Mouse (Mus musculus) adrenal gland (tissue): ENCODE measurements around the gene Lrrc36.

ENCODE experiments used
- intact Hi-C: fragments of 180-260 bp; cut with DNase I; formaldehyde crosslinking; loops from one replicate; pipeline ENCODE4 v1.15.1; 2025

The Lrrc36 gene

DNA sequence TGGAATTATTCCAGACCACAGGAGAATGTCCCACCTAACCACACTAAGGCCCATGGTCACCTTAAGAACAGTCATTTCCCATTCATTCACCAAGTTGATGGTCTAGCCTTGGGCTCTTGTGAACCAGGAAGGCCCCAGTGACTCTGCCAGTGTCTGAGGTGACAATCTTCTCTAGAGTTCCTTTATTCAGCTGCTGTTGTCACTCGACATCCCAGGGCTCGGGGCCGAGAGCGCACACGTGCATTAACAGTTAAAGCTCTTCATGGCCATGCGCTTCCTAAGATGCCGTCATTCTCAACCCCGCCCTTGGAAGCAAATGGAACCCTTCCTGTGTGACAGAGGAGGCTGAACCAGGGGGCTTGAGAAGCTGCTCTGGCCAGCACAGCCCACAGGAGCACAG, 68.8 kb downstream of the Lrrc36 start:
- intact Hi-C loops: loop anchor here (5.0 kb wide), 1 partner anchor 70 kb away; no protein-coding TSS in a partner anchor

- intact Hi-C loops: loop anchor here (5.0 kb wide), 1 partner anchor 69 kb away; no protein-coding TSS in a partner anchor
These were observed 70.0 kb downstream of the Lrrc36 start for GRCm38 (mm10) chr8:105483212-105484029.

DNA sequence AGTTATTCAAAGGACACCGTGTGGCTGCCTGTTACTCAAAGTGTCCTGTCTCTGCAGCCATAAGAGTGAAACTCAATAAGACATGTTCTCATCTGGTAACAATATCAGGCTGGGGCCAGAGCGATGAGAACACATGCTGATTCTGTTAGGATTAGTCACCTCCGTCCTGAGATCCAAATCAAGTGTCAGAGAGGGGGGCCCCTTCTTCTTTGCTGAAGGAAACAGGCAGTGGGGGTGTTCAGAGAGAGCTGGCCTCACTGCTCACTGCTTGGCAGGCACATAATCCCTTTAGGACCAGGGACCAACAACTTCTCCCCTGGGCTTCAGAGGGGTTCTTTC, 70.6 kb downstream of the Lrrc36 start:
- intact Hi-C loops: loop anchor here (5.0 kb wide), 1 partner anchor 68 kb away; no protein-coding TSS in a partner anchor

- intact Hi-C loops: loop anchor here (5.0 kb wide), 1 partner anchor 68 kb away; no protein-coding TSS in a partner anchor
These were observed 71.0 kb downstream of the Lrrc36 start for GRCm38 (mm10) chr8:105484392-105484791.

GRCm38 (mm10) chr8:105488082-105488481, 74.7 kb downstream of the Lrrc36 start:
- intact Hi-C loops: no loop called here

- intact Hi-C loops: no loop called here
These were observed 75.9 kb downstream of the Lrrc36 start for GRCm38 (mm10) chr8:105489281-105489680.

- intact Hi-C loops: no loop called here
These were observed 80.1 kb downstream of the Lrrc36 start for GRCm38 (mm10) chr8:105493495-105493894.

DNA sequence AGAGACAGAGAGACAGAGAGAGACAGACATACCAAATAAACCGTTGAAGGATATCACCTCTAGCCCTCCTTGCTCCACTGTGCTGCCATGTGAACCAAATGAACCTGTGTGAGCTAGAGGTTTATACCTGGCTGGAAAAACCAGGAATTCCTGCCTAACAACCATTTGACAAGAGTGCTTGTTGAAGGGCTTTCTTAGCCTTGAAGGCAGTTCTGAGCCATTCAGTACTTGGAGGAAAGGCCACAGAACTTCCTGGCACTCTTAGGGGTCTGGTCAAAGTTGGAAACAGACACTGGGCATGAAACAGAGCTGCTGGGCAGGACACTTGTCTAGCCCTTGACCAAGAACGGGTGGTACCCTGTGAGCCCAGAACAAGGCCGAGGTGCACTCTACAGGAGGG, 81.2 kb downstream of the Lrrc36 start:
- intact Hi-C loops: no loop called here

DNA sequence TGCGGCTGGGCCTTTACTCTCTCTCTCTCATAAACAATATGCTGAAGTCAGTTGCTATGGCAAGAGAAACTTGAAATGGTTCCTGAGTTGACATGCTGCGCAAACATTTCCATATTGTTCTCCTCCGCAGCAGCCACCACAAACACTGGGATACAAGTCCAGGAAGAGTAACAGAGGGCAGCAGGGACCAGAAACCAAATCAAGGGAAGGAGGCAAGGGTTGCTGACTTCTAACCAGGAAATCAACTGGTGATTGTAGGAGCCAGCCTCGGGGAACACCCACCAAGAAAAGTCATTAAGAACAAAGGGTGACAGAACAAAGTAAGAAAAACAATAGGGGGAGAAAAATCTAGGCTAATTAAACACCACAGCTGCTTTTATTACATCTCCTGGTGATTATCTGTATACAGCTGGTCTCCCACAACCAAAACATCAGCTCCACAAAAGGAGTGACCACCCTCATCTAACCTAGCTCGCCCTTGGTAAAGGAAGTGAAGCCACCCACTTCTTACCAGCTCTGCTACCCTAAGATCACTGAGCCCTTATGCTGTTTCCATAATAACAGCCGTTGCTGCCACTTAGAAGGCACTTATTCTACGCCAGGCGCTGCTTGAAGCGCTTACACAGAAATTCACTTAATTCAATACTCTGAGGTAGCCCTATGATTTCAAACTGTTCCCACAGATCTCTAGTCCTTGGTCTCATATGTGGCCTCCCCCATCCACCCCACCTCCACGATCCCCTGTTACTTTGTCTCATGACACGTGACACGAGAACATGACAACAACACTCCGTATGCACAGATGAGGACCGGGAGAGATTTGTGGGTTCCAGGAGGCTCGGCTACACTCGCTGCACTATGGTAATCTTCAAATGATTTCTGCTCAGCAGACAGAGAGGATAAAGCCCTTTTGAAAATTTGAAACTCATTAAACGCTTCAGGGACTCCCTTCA, 82.3 kb downstream of the Lrrc36 start:
- intact Hi-C loops: no loop called here

DNA sequence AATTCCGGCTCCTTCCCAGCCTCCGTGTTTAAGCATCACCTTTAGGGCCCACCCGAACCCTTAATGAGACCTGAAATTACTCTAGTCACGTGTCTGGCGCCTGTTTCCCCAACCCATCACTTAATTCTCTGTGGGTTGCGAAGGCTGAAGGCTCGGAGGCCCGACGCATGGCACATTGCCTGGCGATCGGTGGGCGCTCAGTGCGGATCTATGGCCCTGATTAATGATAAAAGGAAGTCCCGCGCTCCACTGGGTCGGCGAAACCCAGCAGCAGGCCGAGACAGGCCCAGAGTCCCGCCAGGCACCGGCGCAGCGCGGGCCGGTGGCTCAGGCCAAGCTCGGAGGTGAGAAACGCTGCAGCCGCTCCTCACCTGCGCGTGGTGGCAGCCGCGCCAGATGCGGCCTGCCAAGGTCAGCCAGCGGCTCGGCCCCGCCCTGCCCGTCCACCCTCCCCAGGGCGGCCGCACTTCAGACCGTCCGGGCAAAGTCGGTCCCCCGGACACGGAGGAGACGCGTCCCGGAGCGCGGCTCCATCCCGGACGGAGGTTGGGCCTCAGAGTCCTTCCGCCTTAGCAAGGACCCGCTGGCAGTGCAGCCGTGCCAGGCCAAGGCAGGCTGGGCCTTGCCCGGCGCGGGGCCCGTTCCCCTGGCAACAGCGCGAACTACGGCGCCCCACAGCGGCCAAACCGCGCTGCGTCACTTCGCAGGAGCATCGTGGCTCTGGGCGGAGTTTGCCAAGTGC, 83.2 kb downstream of the Lrrc36 start, which contains the start of gene Zdhhc1:
Zdhhc1 (minus strand) TSS at position 464 of the 742 bp plus-strand sequence.
- intact Hi-C loops: no loop called here

- intact Hi-C loops: no loop called here
These were observed 86.4 kb downstream of the Lrrc36 start for GRCm38 (mm10) chr8:105499787-105500186.

DNA sequence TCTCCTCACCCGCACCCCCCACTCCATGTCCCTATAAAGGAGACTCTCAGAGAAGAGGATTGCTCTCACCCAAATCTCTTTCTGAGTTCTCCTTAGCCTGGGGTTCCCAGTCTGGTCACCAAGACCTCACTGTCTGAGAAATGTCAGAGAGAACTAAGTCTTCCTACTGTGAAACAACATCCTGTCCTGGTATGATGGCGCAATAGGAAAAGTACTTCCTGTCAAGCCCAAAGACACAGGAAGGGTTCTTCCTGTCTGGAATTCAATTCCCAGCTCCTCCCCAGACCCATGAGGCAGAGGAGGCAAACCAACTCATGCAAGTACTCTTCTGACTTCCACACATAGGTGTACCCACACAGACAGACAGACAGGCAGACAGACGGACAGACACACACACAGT, 91.2 kb downstream of the Lrrc36 start:
- intact Hi-C loops: no loop called here

GRCm38 (mm10) chr8:105506977-105507376, 93.6 kb downstream of the Lrrc36 start:
- intact Hi-C loops: no loop called here

DNA sequence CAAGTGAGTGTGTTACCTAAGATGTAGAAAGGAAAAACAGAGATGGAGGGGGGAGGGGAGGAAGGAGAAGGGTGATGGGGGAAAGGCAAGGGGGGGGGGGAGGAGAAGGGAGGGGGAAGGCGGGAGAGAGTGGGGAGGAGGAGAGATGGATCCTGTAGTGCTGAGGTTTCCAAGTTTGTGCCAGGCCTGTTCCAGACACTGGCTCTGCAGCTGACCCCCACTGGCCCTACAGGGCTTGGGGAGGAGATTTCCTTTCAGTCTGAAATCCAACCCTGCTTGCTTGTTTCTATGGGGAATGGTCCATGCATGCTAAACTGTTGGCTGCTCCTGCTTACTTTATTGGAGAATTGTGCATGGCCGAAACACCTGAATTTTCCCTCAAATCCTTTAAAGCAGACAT, 95.4 kb downstream of the Lrrc36 start:
- intact Hi-C loops: no loop called here

GRCm38 (mm10) chr8:105509997-105510735, 96.8 kb downstream of the Lrrc36 start:
- intact Hi-C loops: no loop called here
